Mouse (Mus musculus) liver, embryonic 12.5 days (tissue): ENCODE measurements around the gene Cdk14. TPM values are rescaled to one million over a fixed set of nuclear protein-coding genes. Genes with fewer than 3 reads are reported as not detected.

Experiments
- ATAC-seq: fragments of 200-750 bp; cut with Nextera tagmentation; 2 replicates; pipeline ENCODE4 v1.8.0; 2017; ENCODE audit warnings: moderate number of reproducible peaks, mild to moderate bottlenecking, moderate library complexity
- H3K27ac ChIP-seq: fragments of 300-500 bp; sonication (generic); 2 replicates; pipeline ENCODE4 v1.5.1; 2016; ENCODE audit warnings: mild to moderate bottlenecking
- H3K27me3 ChIP-seq: fragments of 300-500 bp; sonication (generic); replicated peaks from 2 replicates; pipeline ENCODE4 v1.6.1; 2016; ENCODE audit warnings: mild to moderate bottlenecking, moderate library complexity
- H3K36me3 ChIP-seq: fragments of 300-500 bp; sonication (generic); 2 replicates; pipeline ENCODE4 v1.6.1; 2016; ENCODE audit warnings: mild to moderate bottlenecking, moderate library complexity
- H3K4me1 ChIP-seq: fragments of 300-500 bp; sonication (generic); 2 replicates; pipeline ENCODE4 v1.6.1; 2016
- H3K4me2 ChIP-seq: fragments of 300-500 bp; sonication (generic); 2 replicates; pipeline ENCODE4 v1.6.1; 2016; ENCODE audit warnings: mild to moderate bottlenecking, moderate library complexity
- H3K4me3 ChIP-seq: fragments of 300-500 bp; sonication (generic); 2 replicates; pipeline ENCODE4 v1.5.1; 2016; ENCODE audit warnings: mild to moderate bottlenecking, moderate library complexity
- H3K9ac ChIP-seq: fragments of 300-500 bp; sonication (generic); 2 replicates; pipeline ENCODE4 v1.6.1; 2016; ENCODE audit warnings: mild to moderate bottlenecking, moderate library complexity
- H3K9me3 ChIP-seq: fragments of 300-500 bp; sonication (generic); replicated peaks from 2 replicates; pipeline ENCODE4 v1.6.1; 2016; ENCODE audit warnings: mild to moderate bottlenecking, moderate library complexity
- WGBS: fragments of 180-500 bp; shearing (Covaris S2); methylation state at CpG from one replicate; pipeline ENCODE4 v1.1.7; 2016; ENCODE audit not compliant: insufficient replicate concordance; 5-methylcytosine and 5-hydroxymethylcytosine counted together
- polyA plus RNA-seq: library from polyadenylated mRNA; unstranded; fragments of >200 nt; fragmentation: Nextera tagmentation; extraction: Ambion mirVana; gene quantifications from 2 replicates; pipeline ENCODE4 v1.2.1, GENCODE M21; 2016

Gene Cdk14
- polyA plus RNA-seq, 1 experiment from 2014 or later, result 3.4 TPM

GRCm38 (mm10) chr5:4791219-4791618, 628.9 kb downstream of the Cdk14 start:
- Histone ChIP-seq H3K4me3 (no peak overlapping the region), H3K27me3 (no peaks in the 10 kb centered on the region), H3K36me3 (no peaks in the 10 kb centered on the region), H3K27ac (no peak overlapping the region), H3K4me2 (no peak overlapping the region), H3K9me3 (no peaks in the 10 kb centered on the region), H3K9ac (no peak overlapping the region), H3K4me1 (no peaks in the 10 kb centered on the region)
- WGBS, result 49% methylated on average over 3 of the region's 3 CpGs
- no peak for ATAC-seq

- Histone ChIP-seq H3K4me2 (no peak overlapping the region), H3K36me3 (no peaks in the 10 kb centered on the region), H3K4me1 (no peaks in the 10 kb centered on the region), H3K27me3 (no peaks in the 10 kb centered on the region), H3K27ac (no peak overlapping the region), H3K9me3 (no peaks in the 10 kb centered on the region), H3K9ac (no peak overlapping the region), H3K4me3 (no peak overlapping the region)
- no peak for ATAC-seq
- WGBS, result 86% methylated on average over 4 of the region's 4 CpGs
These were observed 629.8 kb downstream of the Cdk14 start for GRCm38 (mm10) chr5:4790265-4790664.

- Histone ChIP-seq H3K27me3 (no peaks in the 10 kb centered on the region), H3K4me1 (no peaks in the 10 kb centered on the region), H3K4me2 (no peak overlapping the region), H3K4me3 (no peak overlapping the region), H3K9ac (no peak overlapping the region), H3K27ac (no peak overlapping the region), H3K36me3 (no peaks in the 10 kb centered on the region), H3K9me3 (no peaks in the 10 kb centered on the region)
- no peak for ATAC-seq
- 61% methylated on average over 3 of the region's 3 CpGs for WGBS
These were observed 631.6 kb downstream of the Cdk14 start for GRCm38 (mm10) chr5:4788484-4788883.

- H3K9me3 ChIP-seq, result no peaks in the 10 kb centered on the region
- H3K27me3 ChIP-seq, result no peaks in the 10 kb centered on the region
- H3K4me1 ChIP-seq, result no peaks in the 10 kb centered on the region
- no peak overlapping the region for H3K9ac ChIP-seq
- WGBS, result 49% methylated on average over 3 of the region's 3 CpGs
- H3K4me2 ChIP-seq, result no peak overlapping the region
- no peaks in the 10 kb centered on the region for H3K36me3 ChIP-seq
- H3K4me3 ChIP-seq, result no peak overlapping the region
- no peak for ATAC-seq
- H3K27ac ChIP-seq, result no peak overlapping the region
These were observed 633.3 kb downstream of the Cdk14 start for GRCm38 (mm10) chr5:4786816-4787215.

GRCm38 (mm10) chr5:4778274-4778673, 641.8 kb downstream of the Cdk14 start:
- WGBS, result 72% methylated on average over 3 of the region's 3 CpGs
- Histone ChIP-seq H3K9ac (no peak overlapping the region), H3K27ac (no peak overlapping the region)

GRCm38 (mm10) chr5:4776495-4776894, 643.6 kb downstream of the Cdk14 start:
- H3K9me3 ChIP-seq, result no peaks in the 10 kb centered on the region
- no peaks in the 10 kb centered on the region for H3K27me3 ChIP-seq
- H3K4me1 ChIP-seq, result no peaks in the 10 kb centered on the region
- no peak for ATAC-seq
- H3K9ac ChIP-seq, result no peak overlapping the region
- no peak overlapping the region for H3K27ac ChIP-seq
- H3K4me2 ChIP-seq, result no peak overlapping the region
- H3K4me3 ChIP-seq, result no peak overlapping the region
- 42% methylated on average over 2 of the region's 2 CpGs for WGBS
- no peaks in the 10 kb centered on the region for H3K36me3 ChIP-seq

More at GRCm38 (mm10) chr5:4778274-4778673, 641.8 kb downstream of the Cdk14 start:
- no peaks in the 10 kb centered on the region for H3K9me3 ChIP-seq
- no peak overlapping the region for H3K4me2 ChIP-seq
- H3K4me3 ChIP-seq, result no peak overlapping the region
- H3K4me1 ChIP-seq, result no peaks in the 10 kb centered on the region
- H3K27me3 ChIP-seq, result no peaks in the 10 kb centered on the region
- no peaks in the 10 kb centered on the region for H3K36me3 ChIP-seq
- ATAC-seq, result no peak

- H3K36me3 ChIP-seq, result no peaks in the 10 kb centered on the region
- no peak for ATAC-seq
- H3K27ac ChIP-seq, result no peak overlapping the region
- H3K9ac ChIP-seq, result no peak overlapping the region
- no peaks in the 10 kb centered on the region for H3K4me1 ChIP-seq
- 55% methylated on average over 9 of the region's 9 CpGs for WGBS
- no peaks in the 10 kb centered on the region for H3K9me3 ChIP-seq
- H3K27me3 ChIP-seq, result no peaks in the 10 kb centered on the region
- H3K4me3 ChIP-seq, result no peak overlapping the region
- no peak overlapping the region for H3K4me2 ChIP-seq
These were observed 646.9 kb downstream of the Cdk14 start for GRCm38 (mm10) chr5:4773090-4773772.

GRCm38 (mm10) chr5:4770609-4771008, 649.5 kb downstream of the Cdk14 start:
- H3K27me3 ChIP-seq, result no peaks in the 10 kb centered on the region
- no peaks in the 10 kb centered on the region for H3K4me1 ChIP-seq
- WGBS, result 26% methylated on average over 1 of the region's 1 CpGs

GRCm38 (mm10) chr5:4767896-4768295, 652.2 kb downstream of the Cdk14 start:
- Histone ChIP-seq H3K27me3 (no peaks in the 10 kb centered on the region), H3K36me3 (no peaks in the 10 kb centered on the region), H3K4me2 (no peak overlapping the region), H3K9me3 (no peaks in the 10 kb centered on the region), H3K9ac (no peak overlapping the region), H3K4me1 (no peaks in the 10 kb centered on the region), H3K27ac (no peak overlapping the region), H3K4me3 (no peak overlapping the region)
- ATAC-seq, result no peak
- 26% methylated on average over 2 of the region's 2 CpGs for WGBS

More at GRCm38 (mm10) chr5:4770609-4771008, 649.5 kb downstream of the Cdk14 start:
- no peaks in the 10 kb centered on the region for H3K9me3 ChIP-seq
- no peak overlapping the region for H3K4me3 ChIP-seq
- H3K27ac ChIP-seq, result no peak overlapping the region
- H3K9ac ChIP-seq, result no peak overlapping the region
- no peak overlapping the region for H3K4me2 ChIP-seq
- ATAC-seq, result no peak
- no peaks in the 10 kb centered on the region for H3K36me3 ChIP-seq

- 67% methylated on average over 5 of the region's 5 CpGs for WGBS
- no peaks in the 10 kb centered on the region for H3K4me1 ChIP-seq
- no peak overlapping the region for H3K4me2 ChIP-seq
- no peaks in the 10 kb centered on the region for H3K9me3 ChIP-seq
- no peak for ATAC-seq
- no peak overlapping the region for H3K27ac ChIP-seq
- H3K9ac ChIP-seq, result no peak overlapping the region
- no peaks in the 10 kb centered on the region for H3K27me3 ChIP-seq
- no peak overlapping the region for H3K4me3 ChIP-seq
- H3K36me3 ChIP-seq, result no peaks in the 10 kb centered on the region
These were observed 653.4 kb downstream of the Cdk14 start for GRCm38 (mm10) chr5:4766719-4767118.

- H3K4me2 ChIP-seq, result no peak overlapping the region
- no peak overlapping the region for H3K9ac ChIP-seq
- peaks cover 36% of the 10 kb centered on the region for H3K27me3 ChIP-seq
- no peak overlapping the region for H3K4me3 ChIP-seq
- ATAC-seq, result no peak
- H3K36me3 ChIP-seq, result no peaks in the 10 kb centered on the region
- H3K9me3 ChIP-seq, result no peaks in the 10 kb centered on the region
- no peaks in the 10 kb centered on the region for H3K4me1 ChIP-seq
- no peak overlapping the region for H3K27ac ChIP-seq
These were observed 658.2 kb downstream of the Cdk14 start for GRCm38 (mm10) chr5:4761891-4762290.

GRCm38 (mm10) chr5:4758331-4759080, 661.6 kb downstream of the Cdk14 start:
- ATAC-seq, result no peak
- no peak overlapping the region for H3K9ac ChIP-seq
- H3K27me3 ChIP-seq, result peaks cover 66% of the 10 kb centered on the region

More at GRCm38 (mm10) chr5:4758331-4759080, 661.6 kb downstream of the Cdk14 start:
- Histone ChIP-seq H3K4me1 (no peaks in the 10 kb centered on the region), H3K4me2 (peak overlapping the region; percentile 63), H3K4me3 (peak overlapping the region; percentile 57), H3K9me3 (no peaks in the 10 kb centered on the region), H3K27ac (peak overlapping the region; percentile 64; the same call in 1 of the 2 replicates), H3K36me3 (no peaks in the 10 kb centered on the region)
- 2% methylated on average over 23 of the region's 23 CpGs for WGBS
